Mouse (Mus musculus): Measurements from ENCODE around the gene Safb. TPM values are rescaled to one million over a fixed set of nuclear protein-coding genes. Genes with fewer than 3 reads are reported as not detected.
A peak's percentile ranks its signal among the peaks of the same experiment; 100 is the strongest.

The Safb gene
- 94.1 and 109 TPM in 2 replicates for polyA plus RNA-seq (2014; fragmentation: Nextera tagmentation; extraction: Ambion mirVana)

GRCm38 (mm10) chr17:56584257-56585130, at the start of gene Safb, which contains the start of gene Safb2:
Gene Safb (plus strand): TSS chr17:56584825.
Gene Safb2 (minus strand): TSS chr17:56584585.
- peak within 1 kb of the TSS; percentile 81 for H3K4me2 ChIP-seq (ENCODE audit: low read depth, low read length)
- WGBS: under 1% methylated on average over 99 of the region's 101 CpGs
- peaks cover 7% of the 10 kb centered on the region; the same call in 1 of the 2 replicates for H3K4me1 ChIP-seq (ENCODE audit: control insufficient read depth, insufficient read depth, low read length)
- peaks cover 22% of the 10 kb centered on the region for H3K36me3 ChIP-seq (replicated peaks; ENCODE audit: control insufficient read depth, insufficient read depth, low read depth, low read length)
- H3K27me3 ChIP-seq (ENCODE audit: control insufficient read depth, insufficient read depth, low read length): no peaks in the 10 kb centered on the region
- ATAC-seq (replicated peaks; ENCODE audit: insufficient number of reproducible peaks, low FRiP score, low TSS enrichment, low read depth) (peak; percentile 94), DNase-seq (ENCODE audit: low spot score) (peak; percentile 99)
- peak within 1 kb of the TSS; percentile 94 for H3K4me3 ChIP-seq (ENCODE audit: low read depth, low read length)
- no peaks in the 10 kb centered on the region for H3K9me3 ChIP-seq (replicated peaks; ENCODE audit: control insufficient read depth, low read length)
- peak within 1 kb of the TSS; percentile 86 for H3K27ac ChIP-seq (replicated peaks; ENCODE audit: low read depth, low read length)
- peak within 1 kb of the TSS; percentile 92 for H3K9ac ChIP-seq (replicated peaks; ENCODE audit: low read length)

DNA sequence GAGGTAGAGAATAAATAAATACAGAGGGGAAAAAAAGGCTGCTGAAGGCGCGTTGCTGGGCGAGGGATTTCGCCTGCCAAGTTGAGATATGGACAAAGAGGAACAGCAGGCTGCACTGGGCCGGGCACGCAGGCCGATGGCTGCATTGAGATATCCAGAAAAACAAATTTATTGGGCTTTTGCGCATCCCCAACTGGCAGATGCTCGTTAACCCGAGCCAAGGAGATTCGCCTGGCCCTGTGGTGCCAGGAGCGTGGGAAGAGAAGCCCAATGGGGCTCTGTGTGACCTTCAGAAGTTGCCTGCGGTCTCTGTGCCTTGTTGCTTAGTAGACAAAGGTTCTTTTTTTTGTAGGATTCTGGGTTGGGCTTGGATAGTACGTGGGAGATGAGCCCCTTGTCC, 48.4 kb upstream of the Safb start:
- 68% methylated on average over 14 of the region's 14 CpGs for WGBS
- no peaks in the 10 kb centered on the region for H3K27me3 ChIP-seq (ENCODE audit: control insufficient read depth, insufficient read depth, low read length)
- H3K27ac ChIP-seq (replicated peaks; ENCODE audit: low read depth, low read length): no peak overlapping the region
- no peaks in the 10 kb centered on the region for H3K4me1 ChIP-seq (ENCODE audit: control insufficient read depth, insufficient read depth, low read length)
- no peak overlapping the region for H3K4me2 ChIP-seq (ENCODE audit: low read depth, low read length)
- ATAC-seq (replicated peaks; ENCODE audit: insufficient number of reproducible peaks, low FRiP score, low TSS enrichment, low read depth) (no peak), DNase-seq (ENCODE audit: low spot score) (no peak)
- H3K36me3 ChIP-seq (replicated peaks; ENCODE audit: control insufficient read depth, insufficient read depth, low read depth, low read length): no peaks in the 10 kb centered on the region
- no peak overlapping the region for H3K4me3 ChIP-seq (ENCODE audit: low read depth, low read length)
- H3K9ac ChIP-seq (replicated peaks; ENCODE audit: low read length): no peak overlapping the region
- no peaks in the 10 kb centered on the region for H3K9me3 ChIP-seq (replicated peaks; ENCODE audit: control insufficient read depth, low read length)

- ATAC-seq (replicated peaks; ENCODE audit: insufficient number of reproducible peaks, low FRiP score, low TSS enrichment, low read depth) (no peak), DNase-seq (ENCODE audit: low spot score) (no peak)
- H3K9me3 ChIP-seq (replicated peaks; ENCODE audit: control insufficient read depth, low read length): no peaks in the 10 kb centered on the region
- no peak overlapping the region for H3K27ac ChIP-seq (replicated peaks; ENCODE audit: low read depth, low read length)
- no peak overlapping the region for H3K9ac ChIP-seq (replicated peaks; ENCODE audit: low read length)
- H3K27me3 ChIP-seq (ENCODE audit: control insufficient read depth, insufficient read depth, low read length): no peaks in the 10 kb centered on the region
- 64% methylated on average over 3 of the region's 3 CpGs for WGBS
- no peak overlapping the region for H3K4me2 ChIP-seq (ENCODE audit: low read depth, low read length)
- H3K4me3 ChIP-seq (ENCODE audit: low read depth, low read length): no peak overlapping the region
- H3K36me3 ChIP-seq (replicated peaks; ENCODE audit: control insufficient read depth, insufficient read depth, low read depth, low read length): no peaks in the 10 kb centered on the region
- no peaks in the 10 kb centered on the region for H3K4me1 ChIP-seq (ENCODE audit: control insufficient read depth, insufficient read depth, low read length)
Measured at GRCm38 (mm10) chr17:56536874-56537273, 47.8 kb upstream of the Safb start.

DNA sequence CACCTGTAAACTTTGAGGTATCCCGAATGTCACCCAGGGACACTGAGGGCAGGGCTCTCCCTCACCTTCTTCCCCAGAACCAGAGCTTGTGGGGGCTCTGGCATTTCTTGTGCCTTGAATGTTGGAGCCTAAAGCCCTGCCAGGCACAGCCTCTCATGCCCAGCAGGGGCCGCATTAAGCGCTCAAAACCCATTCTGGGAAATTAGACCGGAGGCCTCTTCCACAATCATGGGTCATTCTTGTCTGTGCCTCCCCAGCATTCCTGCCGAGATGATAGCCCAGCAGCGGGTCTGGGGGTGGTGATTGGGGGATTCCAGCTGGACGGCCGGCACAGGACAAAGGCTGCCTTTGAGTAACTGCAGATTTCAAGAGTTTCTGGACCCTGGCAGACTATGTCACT, 46.7 kb upstream of the Safb start:
- no peak overlapping the region for H3K27ac ChIP-seq (replicated peaks; ENCODE audit: low read depth, low read length)

DNA sequence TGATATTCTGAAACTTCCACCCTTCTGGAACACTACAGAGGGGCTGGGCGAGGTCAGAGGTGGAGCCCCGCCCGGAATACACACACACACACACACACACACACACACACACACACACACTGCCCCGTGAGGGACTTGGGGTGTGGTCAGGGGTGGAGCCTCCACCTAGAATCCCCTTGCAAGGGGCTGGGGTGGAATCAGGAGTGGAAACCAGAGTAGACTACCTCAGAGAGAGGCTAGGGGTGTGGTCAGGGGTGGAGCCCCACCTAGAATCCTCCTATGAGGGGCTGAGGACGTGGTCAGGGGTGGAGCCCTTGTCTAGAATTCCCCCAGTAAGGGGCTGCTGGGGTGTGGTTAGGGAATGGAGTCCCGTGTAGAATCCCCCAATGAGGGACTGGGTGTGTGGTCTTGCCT, 44.1 kb upstream of the Safb start:
- DNase-seq (ENCODE audit: low spot score): no peak
- Histone ChIP-seq H3K4me3 (ENCODE audit: low read depth, low read length) (no peak overlapping the region), H3K36me3 (replicated peaks; ENCODE audit: control insufficient read depth, insufficient read depth, low read depth, low read length) (no peaks in the 10 kb centered on the region), H3K4me2 (ENCODE audit: low read depth, low read length) (no peak overlapping the region), H3K4me1 (ENCODE audit: control insufficient read depth, insufficient read depth, low read length) (no peaks in the 10 kb centered on the region), H3K9me3 (replicated peaks; ENCODE audit: control insufficient read depth, low read length) (no peaks in the 10 kb centered on the region), H3K9ac (replicated peaks; ENCODE audit: low read length) (no peak overlapping the region), H3K27me3 (ENCODE audit: control insufficient read depth, insufficient read depth, low read length) (no peaks in the 10 kb centered on the region), H3K27ac (replicated peaks; ENCODE audit: low read depth, low read length) (no peak overlapping the region)
- 38% methylated on average over 6 of the region's 6 CpGs for WGBS
- peak; percentile 41; the same call in 1 of the 2 replicates for ATAC-seq (replicated peaks; ENCODE audit: insufficient number of reproducible peaks, low FRiP score, low TSS enrichment, low read depth)

More for the DNA sequence above, 46.7 kb upstream of the Safb start:
- ATAC-seq (replicated peaks; ENCODE audit: insufficient number of reproducible peaks, low FRiP score, low TSS enrichment, low read depth) (peak; percentile 30; the same call in 1 of the 2 replicates), DNase-seq (ENCODE audit: low spot score) (peak; percentile 26)
- no peaks in the 10 kb centered on the region for H3K27me3 ChIP-seq (ENCODE audit: control insufficient read depth, insufficient read depth, low read length)
- no peaks in the 10 kb centered on the region for H3K4me1 ChIP-seq (ENCODE audit: control insufficient read depth, insufficient read depth, low read length)
- H3K4me2 ChIP-seq (ENCODE audit: low read depth, low read length): no peak overlapping the region
- H3K4me3 ChIP-seq (ENCODE audit: low read depth, low read length): no peak overlapping the region
- H3K36me3 ChIP-seq (replicated peaks; ENCODE audit: control insufficient read depth, insufficient read depth, low read depth, low read length): no peaks in the 10 kb centered on the region
- WGBS: 23% methylated on average over 8 of the region's 8 CpGs
- H3K9me3 ChIP-seq (replicated peaks; ENCODE audit: control insufficient read depth, low read length): no peaks in the 10 kb centered on the region
- no peak overlapping the region for H3K9ac ChIP-seq (replicated peaks; ENCODE audit: low read length)

GRCm38 (mm10) chr17:56542736-56543135, 41.9 kb upstream of the Safb start:
- Histone ChIP-seq H3K27ac (replicated peaks; ENCODE audit: low read depth, low read length) (no peak overlapping the region), H3K9ac (replicated peaks; ENCODE audit: low read length) (no peak overlapping the region), H3K4me3 (ENCODE audit: low read depth, low read length) (no peak overlapping the region), H3K4me1 (ENCODE audit: control insufficient read depth, insufficient read depth, low read length) (no peaks in the 10 kb centered on the region), H3K4me2 (ENCODE audit: low read depth, low read length) (no peak overlapping the region), H3K9me3 (replicated peaks; ENCODE audit: control insufficient read depth, low read length) (no peaks in the 10 kb centered on the region), H3K36me3 (replicated peaks; ENCODE audit: control insufficient read depth, insufficient read depth, low read depth, low read length) (no peaks in the 10 kb centered on the region), H3K27me3 (ENCODE audit: control insufficient read depth, insufficient read depth, low read length) (no peaks in the 10 kb centered on the region)
- WGBS: 51% methylated on average over 8 of the region's 8 CpGs
- DNase-seq (ENCODE audit: low spot score): no peak
- ATAC-seq (replicated peaks; ENCODE audit: insufficient number of reproducible peaks, low FRiP score, low TSS enrichment, low read depth): no peak

DNA sequence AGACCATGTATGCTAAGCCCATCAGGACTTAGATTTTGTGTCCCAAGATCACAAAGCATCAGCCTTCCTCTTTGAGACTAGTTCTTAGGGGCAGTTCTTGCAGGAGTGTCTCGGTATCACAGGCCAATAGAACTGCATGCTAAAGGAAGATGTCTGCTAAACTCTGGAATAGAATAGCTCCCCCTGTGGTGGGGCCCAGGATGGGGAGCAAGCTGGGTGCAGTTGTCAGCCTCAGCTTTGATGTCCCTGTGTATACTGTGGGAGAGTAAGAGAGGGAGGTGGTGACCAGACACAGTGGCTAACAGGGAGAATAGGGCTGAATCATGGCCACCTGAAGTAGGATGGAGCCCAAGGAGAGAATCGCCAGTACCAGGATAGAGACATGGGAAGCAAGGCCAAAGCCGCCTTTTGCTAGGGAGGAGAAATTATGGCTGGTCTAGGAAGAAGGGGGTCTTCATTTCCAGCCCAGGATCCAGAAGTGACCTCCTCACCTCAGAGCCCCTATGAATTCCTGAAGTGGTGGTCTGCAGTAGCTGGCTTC, 40.9 kb upstream of the Safb start:
- no peaks in the 10 kb centered on the region for H3K4me1 ChIP-seq (ENCODE audit: control insufficient read depth, insufficient read depth, low read length)
- H3K4me2 ChIP-seq (ENCODE audit: low read depth, low read length): no peak overlapping the region
- no peaks in the 10 kb centered on the region for H3K36me3 ChIP-seq (replicated peaks; ENCODE audit: control insufficient read depth, insufficient read depth, low read depth, low read length)
- H3K27me3 ChIP-seq (ENCODE audit: control insufficient read depth, insufficient read depth, low read length): no peaks in the 10 kb centered on the region
- H3K4me3 ChIP-seq (ENCODE audit: low read depth, low read length): no peak overlapping the region
- no peaks in the 10 kb centered on the region for H3K9me3 ChIP-seq (replicated peaks; ENCODE audit: control insufficient read depth, low read length)
- no peak overlapping the region for H3K27ac ChIP-seq (replicated peaks; ENCODE audit: low read depth, low read length)
- ATAC-seq (replicated peaks; ENCODE audit: insufficient number of reproducible peaks, low FRiP score, low TSS enrichment, low read depth) (no peak), DNase-seq (ENCODE audit: low spot score) (no peak)
- H3K9ac ChIP-seq (replicated peaks; ENCODE audit: low read length): no peak overlapping the region
- WGBS: 78% methylated on average over 3 of the region's 3 CpGs
